Mouse (Mus musculus) kidney, embryonic 16.5 days (tissue): ENCODE measurements at regions not wholly inside any gene's neighbourhood (a gene's known extent, or its start where the extent isn't known, plus 50 kb on each side); places are given as distances from the start of the nearest gene placed in this dataset.
"Not testable (repeated sequence)": the region's sequence is repeated elsewhere in the genome, so short reads cannot be mapped to it uniquely, and the experiment has no call there.

Experiments used
- ATAC-seq: fragments of 200-750 bp; cut with Nextera tagmentation; 2 replicates; pipeline ENCODE4 v1.8.0; 2017; ENCODE audit warnings: moderate TSS enrichment; ENCODE audit not compliant: low FRiP score, low TSS enrichment
- H3K27ac ChIP-seq: fragments of 300-500 bp; sonication (generic); 2 replicates; pipeline ENCODE4 v1.5.1; 2014; ENCODE audit warnings: low read length
- H3K27me3 ChIP-seq: fragments of 300-500 bp; sonication (generic); 2 replicates; pipeline ENCODE4 v1.6.1; 2014; ENCODE audit warnings: low read length, control low read depth, mixed read lengths; ENCODE audit not compliant: insufficient read depth
- H3K36me3 ChIP-seq: fragments of 300-500 bp; sonication (generic); 2 replicates; pipeline ENCODE4 v1.6.1; 2014; ENCODE audit warnings: low read length, control low read depth, mixed read lengths; ENCODE audit not compliant: insufficient read depth
- H3K4me1 ChIP-seq: fragments of 300-500 bp; sonication (generic); 2 replicates; pipeline ENCODE4 v1.6.1; 2014; ENCODE audit warnings: low read length, control low read depth, mixed read lengths; ENCODE audit not compliant: insufficient read depth
- H3K4me2 ChIP-seq: fragments of 300-500 bp; sonication (generic); replicated peaks from 2 replicates; pipeline ENCODE4 v1.6.1; 2014; ENCODE audit warnings: low read depth, low read length
- H3K4me3 ChIP-seq: fragments of 300-500 bp; sonication (generic); 2 replicates; pipeline ENCODE4 v1.5.1; 2014; ENCODE audit warnings: mild to moderate bottlenecking, low read length
- H3K9ac ChIP-seq: fragments of 300-500 bp; sonication (generic); replicated peaks from 2 replicates; pipeline ENCODE4 v1.6.1; 2014; ENCODE audit warnings: low read length
- H3K9me3 ChIP-seq: fragments of 300-500 bp; sonication (generic); 2 replicates; pipeline ENCODE4 v1.6.1; 2016; ENCODE audit warnings: low read length, control low read depth
- WGBS: fragments of 180-500 bp; shearing (Covaris S2); extraction: QIAGEN DNeasy Blood & Tissue Kit; methylation state at CpG from one replicate; pipeline ENCODE4 v1.1.7; 2014; 5-methylcytosine and 5-hydroxymethylcytosine counted together

DNA sequence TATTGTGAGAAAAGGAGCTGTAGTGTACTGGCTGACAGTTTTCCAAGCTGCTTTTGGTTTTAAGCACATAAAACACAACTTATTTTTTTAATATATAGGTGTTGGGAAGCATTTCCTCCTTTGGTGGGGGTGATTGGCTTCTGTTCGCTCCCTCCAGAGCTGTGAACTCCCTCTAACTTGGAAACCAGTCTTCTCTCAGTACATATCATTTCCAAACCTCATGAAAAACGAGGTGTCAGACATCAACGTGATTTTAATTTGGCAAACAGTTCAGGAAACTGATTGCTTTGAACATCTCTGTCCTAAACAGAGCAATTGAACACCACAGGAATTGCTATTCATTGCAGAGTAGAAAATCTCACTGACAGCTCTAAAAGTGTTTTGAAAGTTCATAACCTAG lies 238.6 kb downstream of the Adgrg6 start:
- no peaks in the 10 kb centered on the region for H3K9me3 ChIP-seq
- no peak overlapping the region for H3K4me3 ChIP-seq
- no peak for ATAC-seq
- H3K9ac ChIP-seq, result no peak overlapping the region
- H3K36me3 ChIP-seq, result no peaks in the 10 kb centered on the region
- H3K27ac ChIP-seq, result no peak overlapping the region
- H3K4me2 ChIP-seq, result no peak overlapping the region
- H3K4me1 ChIP-seq, result no peaks in the 10 kb centered on the region
- 49% methylated on average over 3 of the region's 3 CpGs for WGBS
- H3K27me3 ChIP-seq, result no peaks in the 10 kb centered on the region

- no peak overlapping the region for H3K27ac ChIP-seq
- no peaks in the 10 kb centered on the region for H3K9me3 ChIP-seq
- ATAC-seq, result no peak
- no peaks in the 10 kb centered on the region for H3K4me1 ChIP-seq
- H3K9ac ChIP-seq, result no peak overlapping the region
- no peaks in the 10 kb centered on the region for H3K36me3 ChIP-seq
- H3K27me3 ChIP-seq, result no peaks in the 10 kb centered on the region
- no peak overlapping the region for H3K4me3 ChIP-seq
- no peak overlapping the region for H3K4me2 ChIP-seq
Measured at GRCm38 (mm10) chr10:14303476-14303875, 242.0 kb downstream of the Adgrg6 start.

DNA sequence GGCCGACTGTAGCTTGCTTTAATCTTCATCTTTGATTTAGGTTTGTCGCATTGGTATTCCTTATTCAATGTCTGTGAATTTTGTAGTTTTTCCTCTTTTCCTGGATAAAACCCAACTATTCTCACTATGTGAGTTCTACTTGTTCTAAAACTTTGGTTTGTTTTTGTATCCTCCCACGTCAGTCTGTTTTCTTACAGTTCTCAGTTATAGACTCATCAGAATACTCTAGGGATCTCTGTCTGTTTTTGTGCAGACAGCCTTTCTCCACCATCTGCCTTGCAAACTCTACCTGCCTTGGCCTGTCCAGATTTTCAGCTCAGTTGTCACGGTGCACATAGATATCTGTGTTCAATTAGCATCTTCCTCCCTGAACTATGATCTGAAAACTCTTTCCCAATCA lies 249.3 kb downstream of the Adgrg6 start:
- no peaks in the 10 kb centered on the region for H3K9me3 ChIP-seq
- H3K4me3 ChIP-seq, result no peak overlapping the region
- no peaks in the 10 kb centered on the region for H3K36me3 ChIP-seq
- 76% methylated on average over 4 of the region's 4 CpGs for WGBS
- no peak overlapping the region for H3K27ac ChIP-seq
- no peaks in the 10 kb centered on the region for H3K27me3 ChIP-seq
- H3K9ac ChIP-seq, result no peak overlapping the region
- no peaks in the 10 kb centered on the region for H3K4me1 ChIP-seq
- ATAC-seq, result no peak
- H3K4me2 ChIP-seq, result no peak overlapping the region

DNA sequence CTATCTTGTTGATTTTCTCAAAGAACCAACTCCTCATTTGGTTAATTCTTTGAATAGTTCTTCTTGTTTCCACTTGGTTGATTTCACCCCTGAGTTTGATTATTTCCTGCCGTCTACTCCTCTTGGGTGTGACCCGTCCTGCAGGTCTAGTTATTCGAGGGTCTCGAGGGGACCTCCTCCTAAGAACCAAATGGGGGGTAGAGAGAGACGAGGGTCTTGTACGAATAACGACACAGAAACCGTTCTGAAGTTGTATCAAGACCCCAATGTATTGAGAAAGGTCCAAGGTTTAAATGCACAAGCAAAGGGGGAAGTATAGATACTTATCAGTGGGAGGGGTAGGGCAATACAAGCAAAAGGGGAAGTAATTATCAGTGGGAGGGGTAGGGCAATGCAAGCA lies 252.8 kb downstream of the Adgrg6 start:
- not testable (repeated sequence) for H3K27ac ChIP-seq, ATAC-seq, H3K4me2 ChIP-seq, H3K4me1 ChIP-seq, H3K27me3 ChIP-seq, H3K9ac ChIP-seq, H3K4me3 ChIP-seq, H3K9me3 ChIP-seq, H3K36me3 ChIP-seq
- WGBS, result 81% methylated on average over 8 of the region's 8 CpGs

GRCm38 (mm10) chr10:14287551-14287950 lies 257.9 kb downstream of the Adgrg6 start:
- Histone ChIP-seq H3K4me2 (no peak overlapping the region), H3K4me3 (no peak overlapping the region), H3K27ac (no peak overlapping the region), H3K9me3 (no peaks in the 10 kb centered on the region), H3K4me1 (no peaks in the 10 kb centered on the region), H3K27me3 (no peaks in the 10 kb centered on the region), H3K9ac (no peak overlapping the region), H3K36me3 (no peaks in the 10 kb centered on the region)
- WGBS, result 82% methylated on average over 4 of the region's 4 CpGs
- ATAC-seq, result no peak

GRCm38 (mm10) chr10:14276631-14277030 lies 268.8 kb downstream of the Adgrg6 start:
- Histone ChIP-seq H3K9ac (no peak overlapping the region), H3K4me1 (0 out of 2 replicates have a peak, but pooled peaks cover 2% of the 10 kb centered on the region), H3K27ac (no peak overlapping the region), H3K9me3 (no peaks in the 10 kb centered on the region), H3K4me2 (no peak overlapping the region), H3K27me3 (no peaks in the 10 kb centered on the region), H3K36me3 (no peaks in the 10 kb centered on the region), H3K4me3 (no peak overlapping the region)
- WGBS, result 84% methylated on average over 1 of the region's 1 CpGs
- ATAC-seq, result no peak

DNA sequence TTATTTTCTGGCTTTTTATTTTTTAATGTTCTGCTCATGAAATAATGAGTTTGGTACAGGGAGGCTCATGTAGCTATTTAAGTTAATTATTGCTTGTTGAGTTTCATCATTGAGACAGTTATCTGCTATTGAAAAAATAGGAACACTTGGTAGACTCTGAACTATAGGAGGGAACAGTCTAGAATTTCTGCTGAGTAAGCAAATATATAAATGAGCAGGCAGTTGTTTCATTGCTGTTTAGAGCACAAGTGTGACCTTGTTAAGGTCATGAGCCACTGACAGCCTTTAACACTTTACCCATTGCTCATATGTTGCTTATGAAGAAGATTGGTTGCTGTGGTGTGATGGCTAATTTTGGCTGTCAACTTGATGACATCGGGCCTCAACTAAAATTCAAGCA lies 270.0 kb downstream of the Adgrg6 start:
- Histone ChIP-seq H3K27ac (no peak overlapping the region), H3K9ac (no peak overlapping the region), H3K4me2 (no peak overlapping the region), H3K9me3 (no peaks in the 10 kb centered on the region), H3K4me1 (no peaks in the 10 kb centered on the region), H3K36me3 (no peaks in the 10 kb centered on the region), H3K27me3 (no peaks in the 10 kb centered on the region), H3K4me3 (no peak overlapping the region)
- no peak for ATAC-seq
- 97% methylated on average over 1 of the region's 1 CpGs for WGBS

GRCm38 (mm10) chr10:14270008-14270407 lies 275.5 kb downstream of the Adgrg6 start:
- Histone ChIP-seq H3K36me3 (no peaks in the 10 kb centered on the region), H3K4me3 (no peak overlapping the region), H3K4me1 (no peaks in the 10 kb centered on the region), H3K27ac (no peak overlapping the region), H3K9me3 (no peaks in the 10 kb centered on the region), H3K27me3 (no peaks in the 10 kb centered on the region), H3K4me2 (no peak overlapping the region), H3K9ac (no peak overlapping the region)
- ATAC-seq, result no peak
- WGBS, result 21% methylated on average over 3 of the region's 4 CpGs

- Histone ChIP-seq H3K27me3 (no peaks in the 10 kb centered on the region), H3K4me2 (no peak overlapping the region), H3K4me3 (no peak overlapping the region), H3K4me1 (no peaks in the 10 kb centered on the region), H3K9ac (no peak overlapping the region), H3K36me3 (no peaks in the 10 kb centered on the region), H3K9me3 (no peaks in the 10 kb centered on the region), H3K27ac (no peak overlapping the region)
- no peak for ATAC-seq
- WGBS, result 89% methylated on average over 3 of the region's 3 CpGs
Measured at GRCm38 (mm10) chr10:14267641-14268040, 277.8 kb downstream of the Adgrg6 start.

- 83% methylated on average over 8 of the region's 8 CpGs for WGBS
- H3K4me1 ChIP-seq, result no peaks in the 10 kb centered on the region; the same call in 1 of the 2 replicates
- H3K4me3 ChIP-seq, result no peak overlapping the region
- no peak for ATAC-seq
- H3K9me3 ChIP-seq, result no peaks in the 10 kb centered on the region
- no peak overlapping the region for H3K4me2 ChIP-seq
- no peaks in the 10 kb centered on the region for H3K36me3 ChIP-seq
- H3K27ac ChIP-seq, result no peak overlapping the region
- no peaks in the 10 kb centered on the region for H3K27me3 ChIP-seq
- H3K9ac ChIP-seq, result no peak overlapping the region
Measured at GRCm38 (mm10) chr10:14239670-14240069, 273.8 kb downstream of the Hivep2 start.
